Mouse (Mus musculus) cerebellum, adult 11 months (tissue): ENCODE data around the gene Zfp628.
"Not testable (repeated sequence)": the region's sequence is repeated elsewhere in the genome, so short reads cannot be mapped to it uniquely, and the experiment has no call there.

ENCODE experiments used
- DNase-seq: peaks from one replicate; pipeline ENCODE4 v3.0.0; 2022

The Zfp628 gene

DNA sequence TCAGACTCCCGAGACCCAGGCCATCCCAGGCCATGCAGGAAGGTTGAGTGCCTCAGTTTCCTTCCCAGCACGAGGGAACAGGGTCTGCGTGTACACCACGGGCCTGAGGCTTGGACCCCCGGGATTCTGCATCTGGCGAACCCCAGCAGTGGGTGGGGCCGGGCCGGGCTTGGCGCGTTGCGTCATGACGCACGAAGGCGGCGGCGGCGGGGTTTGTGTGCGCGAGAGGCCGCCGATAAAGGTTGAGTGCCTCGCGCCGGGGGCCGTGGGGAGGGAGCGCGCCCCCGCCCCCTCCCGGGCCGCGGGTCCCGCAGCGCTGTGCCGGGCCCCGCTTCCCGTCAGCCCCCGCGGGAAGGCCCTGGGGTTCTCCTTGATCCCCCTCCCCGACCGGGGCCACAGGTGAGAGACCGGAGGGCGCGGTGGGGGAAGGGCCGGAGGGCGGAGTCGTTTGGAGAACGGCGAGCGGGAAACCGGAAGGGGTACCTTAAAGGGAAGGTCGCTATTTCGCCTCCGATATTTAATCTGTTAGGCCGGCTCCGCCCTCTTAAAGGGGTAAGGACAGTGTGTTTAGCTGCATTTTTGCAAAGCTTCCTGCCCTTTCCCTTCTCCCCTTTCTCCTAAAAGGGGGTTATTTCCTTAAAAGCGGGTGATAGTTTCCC, at the start of gene Zfp628:
Gene Zfp628 (plus strand): TSS at position 211 of the 659 bp plus-strand sequence.
- peak; percentile 94 for DNase-seq

DNA sequence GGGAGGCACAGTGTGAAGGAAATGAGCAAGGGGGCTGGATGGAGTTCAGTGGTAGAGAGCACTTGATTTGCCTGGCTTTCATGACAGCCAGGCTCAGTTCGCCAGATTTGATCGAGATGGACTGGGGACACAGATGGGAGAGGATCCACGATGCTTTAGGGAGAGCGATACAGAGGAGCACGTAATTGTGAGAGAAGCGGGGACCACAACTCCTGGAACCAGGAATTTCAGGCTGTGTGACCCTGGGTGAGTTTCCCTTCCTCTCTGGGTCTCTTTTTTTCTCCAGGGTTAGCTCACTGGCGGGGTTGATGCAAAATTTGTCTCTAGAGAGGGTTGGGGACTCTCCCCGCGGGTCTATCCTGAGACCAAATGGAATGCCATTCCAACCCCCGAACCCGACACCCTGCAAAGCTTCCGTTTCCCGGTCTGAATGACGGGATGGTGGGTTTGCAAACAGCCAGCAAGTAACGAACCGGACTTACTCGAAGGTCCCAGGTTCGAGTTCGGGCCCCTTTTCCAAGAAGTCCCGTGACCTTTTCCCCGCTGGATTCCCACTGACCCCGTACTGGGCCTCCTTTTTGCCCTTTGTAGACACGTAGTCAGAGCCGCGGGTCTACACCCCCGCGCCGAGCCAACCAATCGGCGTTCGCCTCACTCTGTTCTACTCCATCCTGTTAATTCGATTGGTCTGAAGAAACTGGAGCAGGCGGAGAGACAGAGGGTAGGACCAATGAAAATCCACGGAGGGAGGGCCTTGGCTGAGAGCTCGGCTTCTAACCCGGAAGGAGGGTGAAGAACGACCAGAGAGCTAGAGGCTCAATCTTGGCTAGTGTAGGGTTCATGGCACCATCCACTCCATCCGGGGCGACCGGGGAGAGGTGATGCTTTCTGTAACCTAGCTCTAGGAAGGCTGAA, 49.2 kb upstream of the Zfp628 start:
- DNase-seq: peak; percentile 95

DNA sequence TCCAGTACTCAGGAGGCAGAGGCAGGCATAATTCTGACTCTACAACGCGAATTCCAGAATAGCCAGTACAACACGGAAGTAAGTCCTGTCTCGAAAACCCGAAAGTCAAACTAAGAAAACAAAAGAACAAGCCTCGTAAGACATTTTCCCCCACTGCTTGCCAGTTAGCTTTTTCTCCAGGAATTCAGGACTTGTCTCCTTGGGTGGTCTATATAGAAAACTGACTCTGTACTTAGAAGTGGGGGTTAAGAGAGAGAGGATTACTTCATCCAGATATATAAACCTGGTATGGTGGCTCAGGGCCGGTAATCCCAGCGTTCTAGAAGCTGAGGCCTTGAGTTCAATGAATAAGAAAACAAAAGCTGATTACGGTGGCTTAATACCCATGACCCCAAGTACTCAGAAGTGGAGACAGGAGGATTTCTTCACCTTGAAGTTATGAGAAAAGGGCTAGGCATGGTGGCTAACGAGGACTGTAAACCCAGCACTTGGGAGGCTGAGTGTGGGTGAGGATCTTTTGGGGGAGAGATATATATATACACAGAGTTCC, 48.3 kb upstream of the Zfp628 start:
- DNase-seq: no peak

DNA sequence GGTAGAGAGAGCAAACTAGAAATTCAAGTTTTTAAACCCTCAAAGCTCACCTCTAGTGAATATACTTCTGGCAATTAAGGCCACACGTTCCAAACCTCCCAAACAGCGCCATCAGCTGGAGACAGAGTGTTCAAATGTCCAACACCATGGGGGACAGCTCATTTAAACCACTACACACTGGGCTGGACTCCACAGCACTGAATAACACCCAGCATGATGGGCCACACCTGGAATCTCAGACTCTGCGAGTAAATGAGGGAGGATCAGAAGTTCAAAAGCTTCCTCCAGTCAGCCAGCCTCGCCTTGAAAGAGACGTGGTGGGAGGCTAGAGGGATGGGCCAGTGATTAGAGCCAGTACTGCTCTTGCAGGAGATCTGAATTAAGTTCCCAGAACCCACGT, 44.9 kb upstream of the Zfp628 start, which contains the start of gene Isoc2b:
Gene Isoc2b (minus strand): TSS at position 126 of the 400 bp plus-strand sequence.
- DNase-seq: no peak

DNA sequence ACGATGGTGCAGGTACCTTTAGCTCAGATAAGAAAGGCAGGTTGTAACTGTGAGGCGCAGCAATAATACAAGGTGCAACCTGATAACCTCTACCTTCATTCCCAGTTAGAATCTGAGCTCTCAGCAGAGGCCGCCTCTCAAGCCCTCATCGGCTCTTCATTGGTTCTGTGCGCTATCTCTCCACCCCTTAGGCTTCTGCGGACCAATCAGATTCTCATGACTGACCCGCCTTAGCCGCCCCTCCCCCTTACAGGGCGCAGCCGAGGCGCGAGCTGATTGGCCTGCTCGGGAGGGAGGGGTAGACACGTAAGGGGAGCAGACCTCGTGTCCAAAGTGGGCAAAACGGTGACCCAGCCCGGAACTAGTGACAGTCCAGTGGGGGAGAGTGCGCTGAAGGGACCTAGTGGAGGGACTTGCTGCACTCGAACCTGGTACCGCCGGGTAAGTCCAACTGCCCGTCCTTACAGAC, 38.2 kb upstream of the Zfp628 start, which contains the start of gene Isoc2a:
Gene Isoc2a (plus strand): TSS at position 401 of the 469 bp plus-strand sequence.
- DNase-seq: peak; percentile 86

DNA sequence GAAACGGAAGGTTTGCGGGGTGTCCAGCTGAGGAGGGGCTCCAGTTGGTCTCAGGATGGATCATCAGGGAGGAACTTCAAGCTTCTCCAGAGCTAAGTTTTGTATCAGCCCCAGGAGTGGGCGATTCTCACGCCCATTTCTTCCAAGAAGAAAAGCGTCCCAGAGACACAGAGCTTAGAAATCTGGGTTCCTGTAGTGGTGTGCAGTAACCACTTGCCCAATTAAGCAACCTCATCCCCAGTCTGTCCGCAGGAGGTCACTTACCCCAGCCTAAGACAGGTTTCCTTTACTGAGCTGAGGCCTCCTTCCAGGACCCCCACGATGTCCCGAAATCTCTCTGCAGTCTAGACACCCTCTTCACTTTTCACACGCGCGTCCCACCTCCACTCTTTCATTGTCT, 37.8 kb upstream of the Zfp628 start:
- no peak for DNase-seq

DNA sequence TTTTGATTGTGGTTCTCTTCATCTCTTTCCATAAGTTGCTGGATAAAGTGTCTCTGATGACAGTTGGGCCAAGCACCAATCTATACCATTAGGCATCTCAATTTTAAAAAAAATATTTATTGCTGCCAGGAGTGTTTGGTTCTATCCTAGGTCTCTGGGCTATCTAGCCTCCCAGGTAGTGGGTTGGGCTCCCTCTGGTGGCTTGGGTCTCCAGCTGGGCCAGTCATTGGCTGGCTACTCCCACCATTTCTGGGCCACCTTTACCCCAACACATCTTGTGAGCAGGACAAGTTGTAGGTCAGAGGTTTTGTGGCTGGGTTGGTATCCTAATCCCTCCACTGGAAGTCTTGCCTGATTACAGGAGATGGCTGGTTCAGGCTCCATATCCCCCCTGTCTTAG, 36.8 kb upstream of the Zfp628 start:
- DNase-seq: no peak

DNA sequence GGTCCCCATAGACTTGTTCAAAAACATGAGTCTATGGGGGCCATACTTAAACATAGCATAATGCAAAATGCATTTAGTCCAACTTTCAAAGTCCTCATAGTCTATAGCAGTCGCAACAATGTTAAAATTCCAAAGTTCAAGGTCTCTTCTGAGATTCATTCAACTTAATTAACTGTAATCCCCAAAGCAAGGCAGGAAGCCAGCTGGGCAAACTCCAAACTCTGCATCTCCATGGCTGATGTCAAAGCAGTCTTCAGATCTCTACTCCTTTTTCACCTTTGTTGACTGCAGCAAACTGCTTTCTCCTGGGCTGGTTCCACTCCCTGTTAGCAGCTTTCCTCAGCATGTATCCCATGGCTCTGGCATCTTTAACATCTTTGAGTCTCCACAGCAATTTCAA, 36.0 kb upstream of the Zfp628 start:
- not testable (repeated sequence) for DNase-seq

DNA sequence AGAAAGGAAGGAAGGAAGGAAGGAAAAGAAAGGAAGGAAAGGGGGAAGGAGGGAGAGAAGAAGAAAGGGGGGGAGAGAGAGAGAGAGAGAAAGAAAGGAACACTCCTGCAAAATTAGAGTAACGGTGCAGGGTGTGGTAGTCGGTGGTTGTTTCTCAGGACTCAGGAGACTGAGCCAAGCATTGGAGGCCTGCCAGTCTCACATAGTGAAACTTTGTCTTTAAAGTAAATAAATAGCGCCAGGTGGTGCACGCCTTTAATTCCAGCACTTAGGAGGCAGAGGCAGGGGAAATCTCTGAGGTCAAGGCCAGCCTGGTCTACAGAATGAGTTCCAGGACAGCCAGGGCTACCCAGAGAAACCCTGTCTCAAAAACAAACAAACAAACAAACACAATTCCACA, 28.3 kb upstream of the Zfp628 start:
- DNase-seq: no peak

DNA sequence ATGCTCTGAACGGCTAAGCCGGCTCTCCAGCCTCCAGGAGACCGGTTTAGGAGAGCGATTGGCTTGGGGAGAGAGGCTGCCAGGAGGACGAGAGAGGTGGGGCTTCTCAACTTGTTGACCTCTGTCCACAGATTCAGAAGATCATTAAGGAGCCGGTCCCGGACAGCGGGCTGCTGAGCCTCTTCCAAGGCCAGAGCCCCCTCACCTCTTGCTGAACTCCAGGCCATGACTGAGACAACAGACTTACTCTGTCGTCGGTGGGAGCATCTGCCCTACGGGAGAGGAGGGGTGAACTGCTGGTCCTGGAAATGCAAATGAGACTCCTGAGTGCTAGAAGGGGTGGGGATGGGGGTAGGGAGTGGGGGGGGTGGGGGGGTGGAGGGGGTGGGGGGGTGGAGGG, 19.8 kb upstream of the Zfp628 start:
- no peak for DNase-seq

DNA sequence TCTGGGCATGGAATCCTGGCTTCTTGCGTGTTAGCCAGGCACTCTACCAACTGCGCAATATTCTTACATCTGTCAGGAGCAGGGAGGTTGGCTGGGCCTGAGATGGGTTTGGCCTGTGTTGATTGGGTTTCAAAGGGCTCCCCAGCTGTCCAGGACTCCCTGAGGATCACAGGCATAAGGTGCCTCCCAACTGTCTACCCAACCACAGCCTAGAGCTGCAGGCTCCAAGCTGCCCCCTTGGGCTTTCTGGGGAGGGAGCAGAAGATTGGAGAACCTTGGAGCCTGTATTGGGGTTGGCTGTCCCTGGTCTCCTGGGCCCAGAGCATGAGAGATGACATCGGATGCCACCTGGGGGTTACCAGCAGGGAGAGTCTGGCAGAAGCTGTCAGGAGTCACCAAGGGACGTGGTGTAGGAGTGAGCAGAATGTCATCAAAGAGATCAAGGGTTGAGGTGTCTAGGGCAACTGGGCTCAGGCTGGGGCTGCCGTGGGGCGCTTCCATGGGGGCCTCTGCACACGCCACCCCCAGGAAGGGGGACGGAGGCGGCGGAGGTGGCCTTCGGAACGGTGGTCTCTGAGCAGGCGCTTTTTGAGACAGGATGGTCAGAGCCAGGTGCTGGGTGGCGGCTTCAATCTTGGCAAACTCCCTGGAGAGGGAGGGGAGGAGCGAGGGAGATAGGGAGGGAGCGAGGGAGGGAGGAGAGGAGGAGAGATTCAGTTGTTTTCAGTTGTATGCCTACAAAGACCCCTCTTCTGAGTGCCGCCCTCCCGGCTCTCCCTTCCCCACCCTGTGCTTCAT, 16.0 kb upstream of the Zfp628 start:
- DNase-seq: no peak

DNA sequence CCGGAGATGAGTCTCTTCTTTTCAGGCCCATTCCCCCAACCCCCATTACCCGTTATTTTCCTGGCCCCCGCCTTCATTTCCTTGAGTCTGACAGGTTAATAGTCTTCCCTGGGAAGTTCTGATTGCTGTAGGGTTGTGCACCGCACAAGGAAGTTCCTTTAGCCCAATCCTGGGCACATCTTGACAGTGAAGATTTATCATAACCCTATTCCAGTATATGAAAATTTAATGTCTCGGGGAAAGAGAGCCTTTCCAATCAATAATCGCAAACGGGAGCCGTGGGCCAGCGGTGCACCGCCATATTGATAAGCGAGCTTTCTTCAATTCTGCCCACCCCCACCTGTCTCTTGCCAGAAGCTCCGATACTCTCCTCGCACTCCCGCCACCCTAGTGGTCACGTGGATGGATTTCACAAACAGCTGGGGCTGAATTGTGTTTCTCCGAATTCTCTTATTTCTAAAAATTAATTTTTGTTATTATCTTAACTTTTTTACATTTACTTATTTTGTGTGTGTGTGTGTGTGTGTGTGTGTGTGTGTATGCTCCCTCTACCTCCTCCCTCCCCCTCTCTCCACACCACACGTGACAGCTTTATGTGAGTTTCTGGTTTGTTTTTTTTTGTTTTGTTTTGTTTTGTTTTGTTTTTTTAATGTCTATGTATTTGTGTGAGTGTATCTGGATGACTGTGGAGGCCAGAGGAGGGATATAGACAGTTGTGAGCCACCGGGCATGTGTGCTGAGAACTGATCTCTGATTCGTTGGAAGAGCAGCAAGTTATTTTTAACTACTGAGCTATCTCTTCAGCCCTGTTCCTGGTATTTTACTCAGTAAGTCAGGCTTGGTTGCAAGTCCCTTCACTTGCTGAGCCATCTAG, 15.1 kb upstream of the Zfp628 start:
- DNase-seq: no peak

DNA sequence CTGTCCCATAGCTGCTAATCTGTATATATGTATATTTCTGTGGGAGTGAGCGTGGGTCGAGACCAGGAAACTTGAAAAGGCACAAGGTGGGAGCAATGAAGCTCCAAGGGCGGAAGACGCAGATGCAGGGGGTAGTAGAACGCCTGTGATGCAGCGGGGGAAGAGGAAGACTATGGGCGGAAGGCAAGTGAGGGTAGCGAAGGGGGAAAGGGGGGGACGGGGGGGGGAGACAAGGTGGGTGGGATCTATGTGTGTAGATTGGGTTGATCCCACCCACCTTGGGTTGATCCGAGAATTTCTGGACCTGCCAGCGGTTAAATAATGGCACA, 14.5 kb upstream of the Zfp628 start:
- no peak for DNase-seq

DNA sequence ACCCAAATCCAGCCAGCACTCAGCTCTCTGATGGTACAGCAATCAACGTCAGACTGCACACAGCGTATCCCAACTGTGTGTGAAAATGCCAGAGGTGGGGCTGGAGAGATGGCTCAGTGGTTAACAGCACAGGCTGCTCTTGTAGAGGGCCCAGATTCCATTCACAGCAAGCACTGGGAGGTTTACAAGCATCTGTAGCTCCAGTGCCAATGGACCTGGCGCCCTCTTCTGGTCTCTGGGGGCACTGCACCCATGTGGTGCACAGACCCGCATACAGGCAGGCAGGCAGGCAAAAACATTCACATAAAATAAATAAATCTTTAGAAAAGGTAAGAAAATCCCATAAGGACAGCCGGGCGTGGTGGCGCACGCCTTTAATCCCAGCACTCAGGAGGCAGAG, 13.8 kb upstream of the Zfp628 start:
- no peak for DNase-seq

DNA sequence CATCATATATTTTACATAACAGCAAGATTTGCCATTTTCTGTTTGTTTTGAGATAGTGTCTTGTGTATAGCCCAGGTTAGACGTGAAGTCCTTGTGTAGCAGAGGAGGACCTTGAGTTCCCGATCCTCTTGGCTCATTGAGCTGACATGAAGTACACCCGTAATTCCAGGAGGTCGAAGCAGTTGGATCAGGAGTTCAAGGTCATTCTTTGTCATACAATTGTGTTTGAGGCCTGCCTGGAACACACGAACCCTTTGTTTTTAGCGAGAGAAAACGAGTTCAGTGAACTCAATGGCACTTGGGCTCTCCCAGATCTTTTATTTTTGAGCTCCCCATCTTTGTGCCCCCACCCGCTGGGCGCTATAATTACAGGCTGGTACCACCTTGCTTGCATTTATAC, 12.6 kb upstream of the Zfp628 start:
- no peak for DNase-seq

DNA sequence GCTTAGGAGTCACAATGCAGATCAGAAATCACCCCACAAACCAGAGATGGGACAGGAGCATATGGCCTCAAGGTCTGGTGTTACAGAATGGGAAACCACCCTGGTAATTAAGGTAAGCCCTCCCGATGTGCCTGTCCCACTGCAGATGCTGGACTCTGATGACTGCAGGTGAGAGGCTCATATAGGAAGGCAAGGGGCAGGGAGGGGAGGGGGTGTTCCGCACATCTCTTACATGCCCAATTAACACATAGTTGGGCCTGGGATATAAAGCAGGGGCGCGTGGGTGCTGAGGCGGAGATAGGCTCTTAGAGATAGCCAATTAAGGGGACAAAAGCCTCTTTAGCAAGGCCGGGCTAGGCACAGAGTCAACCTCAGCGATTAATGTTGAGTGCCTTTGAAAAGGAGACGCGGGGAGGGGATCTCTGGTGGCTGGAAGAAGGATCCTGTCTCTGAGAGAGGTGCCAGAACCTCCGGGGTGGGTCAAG, 8.5 kb upstream of the Zfp628 start, which contains the start of gene Gm36210:
Gene Gm36210 (minus strand): TSS at position 51 of the 485 bp plus-strand sequence.
- DNase-seq: no peak

DNA sequence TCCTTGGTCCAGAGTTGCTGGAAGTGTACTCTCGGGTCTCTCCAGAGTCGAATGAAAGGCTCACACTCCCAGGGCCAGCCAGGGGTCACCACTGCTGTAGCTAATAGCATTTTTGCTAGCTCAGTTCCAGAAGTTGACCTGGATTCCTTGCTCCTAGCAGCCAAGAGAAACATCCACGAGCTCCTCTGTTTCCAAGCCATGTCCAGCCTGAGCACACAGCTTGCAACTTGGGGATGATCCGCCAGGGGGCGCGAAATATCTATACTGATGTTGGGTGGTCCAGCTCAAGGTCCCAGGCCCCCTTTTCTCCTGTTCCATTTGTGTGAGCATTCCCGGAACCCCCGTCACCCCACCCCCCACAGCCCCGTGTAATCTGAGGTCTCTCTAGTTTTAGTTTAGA, 3.5 kb upstream of the Zfp628 start:
- DNase-seq: no peak

DNA sequence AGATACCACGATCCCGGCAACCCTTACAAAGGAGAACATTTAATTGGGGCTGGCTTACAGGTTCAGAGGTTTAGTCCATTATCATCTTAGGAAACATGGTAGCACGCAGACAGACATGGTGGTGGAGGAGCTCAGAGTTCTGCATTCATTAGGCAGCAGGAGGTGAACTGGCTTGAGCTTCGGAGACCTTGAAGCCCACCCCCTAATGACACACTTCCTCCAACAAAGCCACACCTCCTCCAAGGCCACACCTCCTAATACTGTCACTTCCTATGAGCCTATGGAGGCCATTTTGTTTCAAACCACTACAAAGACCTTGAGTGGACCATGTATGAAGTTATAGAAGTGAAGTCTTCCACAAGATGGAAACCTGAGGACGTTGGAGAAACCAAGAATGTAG, 2.8 kb upstream of the Zfp628 start:
- DNase-seq: no peak

DNA sequence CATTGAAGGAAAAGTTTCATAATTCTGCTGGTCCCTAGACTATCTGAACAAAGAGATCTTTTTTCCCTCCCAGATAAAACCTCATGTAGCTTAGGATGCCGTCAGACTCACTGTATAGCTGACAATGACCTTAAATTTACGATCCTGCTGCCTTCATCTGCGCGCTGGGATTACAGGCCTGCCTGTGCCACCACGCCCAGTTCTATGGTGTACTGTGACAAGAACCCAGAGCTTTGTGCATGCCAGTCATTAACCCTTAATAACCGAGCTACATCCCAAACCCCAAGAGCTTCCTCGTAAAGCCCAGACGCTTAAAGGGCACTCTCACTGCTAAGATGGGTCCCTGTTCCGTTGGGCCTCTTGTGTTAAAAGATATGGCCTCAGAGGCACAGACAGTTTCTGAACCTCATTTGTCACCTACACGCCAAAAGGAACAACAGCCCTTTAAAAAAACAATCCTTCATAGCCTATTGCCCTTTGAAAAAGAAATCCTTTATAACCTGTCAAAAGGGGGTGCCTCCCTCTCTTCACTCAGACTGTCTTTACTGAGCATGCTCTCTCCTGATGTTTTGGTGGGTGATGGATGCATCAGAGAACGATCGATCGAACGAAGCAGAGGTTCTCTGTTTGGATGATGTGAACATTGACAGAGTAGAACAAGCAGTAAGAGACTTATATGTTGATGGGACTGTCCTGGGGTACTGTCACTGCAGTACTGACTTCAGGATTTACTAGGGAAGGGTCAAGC, 826 bp downstream of the Zfp628 start:
- DNase-seq: peak; percentile 46

DNA sequence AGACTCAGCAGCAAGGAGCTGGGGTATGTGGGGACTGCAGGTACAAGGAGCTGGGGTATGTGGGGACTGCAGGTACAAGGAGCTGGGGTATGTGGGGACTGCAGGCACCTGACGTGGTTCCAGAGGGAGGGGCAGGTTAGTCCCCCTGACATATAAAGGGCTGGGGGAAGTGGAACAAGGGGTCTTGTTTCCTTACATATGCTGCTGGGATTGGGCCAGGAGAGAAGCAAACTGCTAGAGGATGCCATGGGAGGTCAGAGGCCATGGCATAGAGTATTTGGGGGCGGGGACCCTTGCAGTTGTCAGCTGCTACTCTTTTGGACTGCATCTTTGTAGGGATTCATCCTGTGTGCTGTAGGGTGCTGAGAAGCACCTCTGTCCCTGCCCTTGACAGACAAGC, 2.5 kb downstream of the Zfp628 start:
- no peak for DNase-seq

DNA sequence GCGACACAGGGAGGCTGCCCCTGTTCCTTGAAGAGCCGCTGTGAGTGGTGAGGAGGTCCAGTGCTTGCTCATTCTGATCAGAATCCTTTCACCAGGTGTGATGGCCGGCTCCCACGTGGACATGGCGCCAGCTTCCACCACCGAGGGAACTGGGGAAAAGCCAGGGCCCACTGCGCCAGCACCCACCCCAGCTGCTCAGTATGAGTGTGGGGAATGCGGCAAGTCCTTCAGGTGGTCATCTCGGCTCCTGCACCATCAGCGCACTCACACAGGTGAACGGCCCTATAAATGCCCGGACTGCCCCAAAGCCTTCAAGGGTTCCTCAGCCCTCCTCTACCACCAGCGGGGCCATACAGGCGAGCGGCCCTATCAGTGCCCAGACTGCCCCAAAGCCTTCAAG, 3.7 kb downstream of the Zfp628 start:
- no peak for DNase-seq
